Mouse (Mus musculus) adrenal gland, adult 8-10 months (tissue): ENCODE measurements at regions not wholly inside any gene's neighbourhood (a gene's known extent, or its start where the extent isn't known, plus 50 kb on each side); places are given as distances from the start of the nearest gene placed in this dataset.
"Not testable (repeated sequence)": the region's sequence is repeated elsewhere in the genome, so short reads cannot be mapped to it uniquely, and the experiment has no call there.

Experiments used
- DNase-seq: peaks from one replicate; pipeline ENCODE4 v3.0.0; 2022

- not testable (repeated sequence) for DNase-seq
Measured at GRCm38 (mm10) chr13:3035291-3035690, 502.6 kb upstream of the Gdi2 start.

- peak; percentile 1 for DNase-seq
Measured at GRCm38 (mm10) chr13:3037010-3037409, 500.9 kb upstream of the Gdi2 start.

- DNase-seq: not testable (repeated sequence)
Measured at GRCm38 (mm10) chr13:3046381-3047105, 491.3 kb upstream of the Gdi2 start.

DNA sequence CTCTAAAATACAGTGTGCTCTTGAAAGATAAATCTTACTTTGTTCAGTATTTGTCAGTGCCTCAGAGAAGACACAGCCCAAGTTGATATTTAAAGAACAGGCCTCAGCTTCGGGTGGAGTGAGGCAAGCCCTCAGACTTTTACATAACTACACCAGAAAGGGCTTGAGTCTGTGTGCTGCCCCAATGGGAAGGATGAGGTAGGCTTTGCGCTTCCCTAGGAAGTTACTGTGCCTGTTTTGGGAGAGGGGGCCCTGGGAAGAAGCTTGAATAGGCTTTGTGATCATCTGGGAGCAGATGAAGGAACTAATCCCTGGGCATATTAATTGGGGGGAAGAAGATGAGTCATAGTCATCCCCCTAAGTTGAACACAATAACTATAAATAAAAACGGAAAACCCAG, 454.4 kb upstream of the Gdi2 start:
- DNase-seq: not testable (repeated sequence)

DNA sequence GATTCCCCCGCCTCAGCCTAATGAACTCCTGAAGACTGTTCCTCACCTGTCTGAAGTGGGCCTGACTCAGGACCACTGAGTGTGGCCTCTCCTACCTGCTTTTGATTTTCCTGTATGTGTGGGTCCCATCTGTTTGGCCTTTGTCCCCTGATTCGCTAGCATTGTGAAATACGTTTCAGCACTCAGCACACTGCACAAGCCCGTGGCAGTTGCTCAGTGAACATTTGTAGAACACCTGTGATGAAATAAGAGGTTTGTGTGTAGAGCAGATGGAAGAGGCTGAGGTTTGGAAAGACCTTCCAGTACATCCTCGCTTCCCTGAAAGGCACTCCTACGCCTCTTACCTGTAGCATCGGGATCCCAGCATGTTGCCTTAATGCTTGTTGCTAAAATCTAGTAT, 447.9 kb upstream of the Gdi2 start:
- DNase-seq: not testable (repeated sequence)

DNA sequence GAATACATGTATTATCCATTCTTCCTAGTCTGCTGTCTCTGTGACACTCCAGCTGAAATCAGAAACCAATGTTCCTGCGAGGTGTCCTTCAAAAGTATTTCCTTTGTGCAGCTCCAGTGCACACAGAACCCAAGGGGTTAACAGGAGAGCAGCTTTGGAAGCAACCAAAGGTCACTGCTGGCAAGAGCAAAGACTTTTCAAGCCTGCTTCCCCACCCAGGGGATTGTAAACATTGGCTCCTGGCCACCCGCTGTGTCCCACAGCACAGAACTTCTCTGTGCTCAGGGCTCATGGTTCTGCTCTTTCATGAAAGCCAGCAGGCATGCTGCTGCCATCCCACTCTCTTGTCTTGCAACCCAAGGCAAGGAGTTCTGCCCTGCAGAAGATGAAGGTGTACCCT, 431.3 kb upstream of the Gdi2 start:
- DNase-seq: not testable (repeated sequence)

- not testable (repeated sequence) for DNase-seq
Measured at GRCm38 (mm10) chr13:3128150-3128549, 409.7 kb upstream of the Gdi2 start.

- DNase-seq: not testable (repeated sequence)
Measured at GRCm38 (mm10) chr13:3137281-3137680, 400.6 kb upstream of the Gdi2 start.

- DNase-seq: no peak
Measured at GRCm38 (mm10) chr13:3138698-3139097, 399.2 kb upstream of the Gdi2 start.

GRCm38 (mm10) chr13:3145513-3145912, 392.4 kb upstream of the Gdi2 start:
- not testable (repeated sequence) for DNase-seq
